Mouse (Mus musculus): ENCODE results near the gene Syt11. TPM values are rescaled to one million over a fixed set of nuclear protein-coding genes. Genes with fewer than 3 reads are reported as not detected.

Gene Syt11
- total and polyA plus RNA-seq, 2 experiments from 2014 or later, result 150 to 243 TPM

DNA sequence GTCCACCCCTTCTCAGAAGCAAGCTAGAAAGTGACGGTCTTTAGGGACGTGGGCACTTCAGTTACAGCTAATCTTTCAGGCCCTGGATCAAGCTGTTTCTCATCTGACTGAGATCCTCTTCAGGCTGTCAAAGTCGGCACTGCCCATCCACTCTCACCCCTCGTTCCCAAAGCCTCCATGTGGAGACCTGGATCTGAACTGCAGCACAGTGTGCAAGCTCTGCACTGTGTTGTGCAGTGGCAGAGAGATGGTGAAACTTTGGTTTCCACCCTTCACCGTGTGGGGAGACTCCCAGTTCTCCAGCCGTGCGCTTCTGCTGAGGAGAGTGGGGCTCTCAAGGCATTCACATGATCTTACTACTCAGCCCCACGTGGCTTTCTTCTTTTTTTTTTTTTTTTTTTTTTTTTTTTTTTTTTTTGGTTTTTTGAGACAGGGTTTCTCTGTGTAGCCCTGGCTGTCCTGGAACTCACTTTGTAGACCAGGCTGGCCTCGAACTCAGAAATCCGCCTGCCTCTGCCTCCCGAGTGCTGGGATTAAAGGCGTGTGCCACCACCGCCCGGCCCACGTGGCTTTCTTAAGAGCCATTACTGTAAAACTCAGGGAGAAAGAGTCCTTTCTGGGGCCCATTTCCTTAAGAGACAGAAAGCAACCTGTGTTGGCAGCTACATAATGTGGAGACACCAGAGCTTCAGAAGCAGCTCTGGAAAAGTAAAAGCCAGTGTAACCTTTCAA is 28.7 kb downstream of the Syt11 start:
- DNase-seq (ENCODE audit: low spot score) (no peak), ATAC-seq (ENCODE audit: low FRiP score) (no peak)
- WGBS, result 91% methylated on average over 14 of the region's 15 CpGs
- Histone ChIP-seq H3K9ac (replicated peaks; ENCODE audit: low read length, poor library complexity, severe bottlenecking) (no peak overlapping the region), H3K9me3 (ENCODE audit: low read length) (no peaks in the 10 kb centered on the region), H3K27me3 (ENCODE audit: insufficient read depth, low read length) (no peaks in the 10 kb centered on the region), H3K4me1 (ENCODE audit: insufficient read depth, low read length) (no peaks in the 10 kb centered on the region), H3K4me2 (ENCODE audit: low read depth, low read length, poor library complexity, severe bottlenecking) (no peak overlapping the region), H3K27ac (ENCODE audit: low read depth, low read length) (no peak overlapping the region), H3K36me3 (ENCODE audit: insufficient read depth, low read length) (peaks cover 49% of the 10 kb centered on the region), H3K4me3 (ENCODE audit: low read depth, low read length) (no peak overlapping the region)
- TF ChIP-seq CTCF (IDR thresholded peaks at IDR 0.05), result no peak

- no peaks in the 10 kb centered on the region for H3K27me3 ChIP-seq (ENCODE audit: insufficient read depth, low read length)
- no peaks in the 10 kb centered on the region for H3K4me1 ChIP-seq (ENCODE audit: insufficient read depth, low read length)
- no peak for TF ChIP-seq CTCF (IDR thresholded peaks at IDR 0.05)
- peaks cover 44% of the 10 kb centered on the region for H3K36me3 ChIP-seq (ENCODE audit: insufficient read depth, low read length)
- H3K4me3 ChIP-seq (ENCODE audit: low read depth, low read length), result no peak overlapping the region
- DNase-seq (ENCODE audit: low spot score), result no peak
- H3K9me3 ChIP-seq (ENCODE audit: low read length), result no peaks in the 10 kb centered on the region
- H3K4me2 ChIP-seq (ENCODE audit: low read depth, low read length, poor library complexity, severe bottlenecking), result no peak overlapping the region
- 87% methylated on average over 9 of the region's 9 CpGs for WGBS
- no peak overlapping the region for H3K27ac ChIP-seq (ENCODE audit: low read depth, low read length)
- no peak for ATAC-seq (ENCODE audit: low FRiP score)
- H3K9ac ChIP-seq (replicated peaks; ENCODE audit: low read length, poor library complexity, severe bottlenecking), result no peak overlapping the region
Measured at GRCm38 (mm10) chr3:88745534-88745933, 29.4 kb downstream of the Syt11 start.

GRCm38 (mm10) chr3:88740147-88740546 is 34.8 kb downstream of the Syt11 start:
- no peak for ATAC-seq (ENCODE audit: low FRiP score)
- H3K4me2 ChIP-seq (ENCODE audit: low read depth, low read length, poor library complexity, severe bottlenecking), result no peak overlapping the region
- 98% methylated on average over 3 of the region's 3 CpGs for WGBS
- H3K4me3 ChIP-seq (ENCODE audit: low read depth, low read length), result no peak overlapping the region
- no peaks in the 10 kb centered on the region for H3K4me1 ChIP-seq (ENCODE audit: insufficient read depth, low read length)
- H3K27ac ChIP-seq (ENCODE audit: low read depth, low read length), result no peak overlapping the region
- no peak for DNase-seq (ENCODE audit: low spot score)
- peak; percentile 41 for TF ChIP-seq CTCF (IDR thresholded peaks at IDR 0.05)
- no peaks in the 10 kb centered on the region for H3K27me3 ChIP-seq (ENCODE audit: insufficient read depth, low read length)
- peaks cover under 1% of the 10 kb centered on the region; the same call in 1 of the 2 replicates for H3K36me3 ChIP-seq (ENCODE audit: insufficient read depth, low read length)
- H3K9ac ChIP-seq (replicated peaks; ENCODE audit: low read length, poor library complexity, severe bottlenecking), result no peak overlapping the region
- H3K9me3 ChIP-seq (ENCODE audit: low read length), result no peaks in the 10 kb centered on the region

GRCm38 (mm10) chr3:88738641-88739040 is 36.3 kb downstream of the Syt11 start:
- peak; percentile 76 for TF ChIP-seq CTCF (IDR thresholded peaks at IDR 0.05)
- Histone ChIP-seq H3K27ac (ENCODE audit: low read depth, low read length) (no peak overlapping the region), H3K9me3 (ENCODE audit: low read length) (no peaks in the 10 kb centered on the region), H3K4me2 (ENCODE audit: low read depth, low read length, poor library complexity, severe bottlenecking) (no peak overlapping the region), H3K36me3 (ENCODE audit: insufficient read depth, low read length) (no peaks in the 10 kb centered on the region), H3K4me3 (ENCODE audit: low read depth, low read length) (no peak overlapping the region), H3K9ac (replicated peaks; ENCODE audit: low read length, poor library complexity, severe bottlenecking) (no peak overlapping the region), H3K27me3 (ENCODE audit: insufficient read depth, low read length) (no peaks in the 10 kb centered on the region), H3K4me1 (ENCODE audit: insufficient read depth, low read length) (no peaks in the 10 kb centered on the region)
- WGBS, result 47% methylated on average over 3 of the region's 3 CpGs
- no peak for ATAC-seq (ENCODE audit: low FRiP score)
- DNase-seq (ENCODE audit: low spot score), result peak; percentile 33

GRCm38 (mm10) chr3:88736556-88736955 is 38.4 kb downstream of the Syt11 start:
- H3K4me1 ChIP-seq (ENCODE audit: insufficient read depth, low read length), result no peaks in the 10 kb centered on the region
- no peak overlapping the region for H3K9ac ChIP-seq (replicated peaks; ENCODE audit: low read length, poor library complexity, severe bottlenecking)
- no peak overlapping the region for H3K4me3 ChIP-seq (ENCODE audit: low read depth, low read length)
- no peaks in the 10 kb centered on the region for H3K9me3 ChIP-seq (ENCODE audit: low read length)
- no peaks in the 10 kb centered on the region for H3K27me3 ChIP-seq (ENCODE audit: insufficient read depth, low read length)
- ATAC-seq (ENCODE audit: low FRiP score) (no peak), DNase-seq (ENCODE audit: low spot score) (no peak)
- TF ChIP-seq CTCF (IDR thresholded peaks at IDR 0.05), result no peak
- no peak overlapping the region for H3K27ac ChIP-seq (ENCODE audit: low read depth, low read length)
- no peaks in the 10 kb centered on the region for H3K36me3 ChIP-seq (ENCODE audit: insufficient read depth, low read length)
- no peak overlapping the region for H3K4me2 ChIP-seq (ENCODE audit: low read depth, low read length, poor library complexity, severe bottlenecking)
- 88% methylated on average over 2 of the region's 2 CpGs for WGBS

GRCm38 (mm10) chr3:88719098-88719497 is 55.9 kb downstream of the Syt11 start:
- peak; percentile 7; the same call in 1 of the 2 replicates for TF ChIP-seq CTCF (IDR thresholded peaks at IDR 0.05)
- no peak overlapping the region for H3K9ac ChIP-seq (replicated peaks; ENCODE audit: low read length, poor library complexity, severe bottlenecking)
- H3K9me3 ChIP-seq (ENCODE audit: low read length), result no peaks in the 10 kb centered on the region
- WGBS, result 66% methylated on average over 2 of the region's 2 CpGs
- H3K27ac ChIP-seq (ENCODE audit: low read depth, low read length), result no peak overlapping the region
- no peak overlapping the region for H3K4me2 ChIP-seq (ENCODE audit: low read depth, low read length, poor library complexity, severe bottlenecking)
- H3K27me3 ChIP-seq (ENCODE audit: insufficient read depth, low read length), result no peaks in the 10 kb centered on the region
- H3K36me3 ChIP-seq (ENCODE audit: insufficient read depth, low read length), result peaks cover 11% of the 10 kb centered on the region
- H3K4me3 ChIP-seq (ENCODE audit: low read depth, low read length), result no peak overlapping the region
- ATAC-seq (ENCODE audit: low FRiP score) (no peak), DNase-seq (ENCODE audit: low spot score) (peak; percentile 55)
- H3K4me1 ChIP-seq (ENCODE audit: insufficient read depth, low read length), result peaks cover 13% of the 10 kb centered on the region
